Mouse (Mus musculus) left cerebral cortex, postnatal 25 days (tissue): ENCODE measurements around the gene Atp4a. TPM values are rescaled to one million over a fixed set of nuclear protein-coding genes. Genes with fewer than 3 reads are reported as not detected.
"Not testable (repeated sequence)": the region's sequence is repeated elsewhere in the genome, so short reads cannot be mapped to it uniquely, and the experiment has no call there.

Experiments
- DNase-seq, 2 experiments: peaks; one replicate each; pipeline ENCODE4 v3.0.0; 2022; ENCODE audit warnings: low spot score in 2 of 2, mixed read lengths in 1 of 2
- intact Hi-C: fragments of 180-260 bp; cut with DNase I; formaldehyde crosslinking; loops from one replicate; pipeline ENCODE4 v1.15.1; 2025
- total RNA-seq, 2 experiments: library from RNA; stranded (reverse); gene quantifications; 2 replicates each; pipeline ENCODE4 v1.2.3; 2021

Gene Atp4a
- total RNA-seq, 2 experiments from 2014 or later, result 0.60 to 1.2 TPM

GRCm38 (mm10) chr7:30728739-30729395 lies 16.9 kb downstream of the Atp4a start:
- no peak for DNase-seq
- intact Hi-C loops, result loop anchor here (2.0 kb wide), 3 partner anchors 64 to 140 kb away; partner anchors contain the start of genes Haus5 and Kmt2b

GRCm38 (mm10) chr7:30729396-30730063 lies 17.5 kb downstream of the Atp4a start, which contains the start of gene Tmem147:
Gene Tmem147 (minus strand): TSS chr7:30729540.
- intact Hi-C loops, result loop anchor here (2.0 kb wide), 3 partner anchors 65 to 141 kb away; partner anchors contain the start of genes Haus5 and Kmt2b
- peak; percentile 97 to 98 for DNase-seq

GRCm38 (mm10) chr7:30730064-30730722 lies 18.2 kb downstream of the Atp4a start:
- intact Hi-C loops, result not testable (repeated sequence)
- peak in 1 of 2 experiments; percentile 28 for DNase-seq

- DNase-seq, result peak in 1 of 2 experiments; percentile 24
- intact Hi-C loops, result no loop called here
Observed at GRCm38 (mm10) chr7:30736211-30736610, 24.2 kb downstream of the Atp4a start.

GRCm38 (mm10) chr7:30742570-30742969 lies 30.6 kb downstream of the Atp4a start:
- intact Hi-C loops, DNase-seq: not testable (repeated sequence)

GRCm38 (mm10) chr7:30743617-30744016 lies 31.6 kb downstream of the Atp4a start, which contains the start of gene Gapdhs:
Gene Gapdhs (minus strand): TSS chr7:30743681.
- DNase-seq, intact Hi-C loops: not testable (repeated sequence)

GRCm38 (mm10) chr7:30744022-30744598 lies 32.1 kb downstream of the Atp4a start:
- DNase-seq, result no peak
- intact Hi-C loops, result no loop called here

- DNase-seq, result no peak
- intact Hi-C loops, result no loop called here
Observed at GRCm38 (mm10) chr7:30747525-30748204, 35.7 kb downstream of the Atp4a start.

GRCm38 (mm10) chr7:30749824-30750606 lies 38.0 kb downstream of the Atp4a start:
- intact Hi-C loops, result no loop called here
- peak; percentile 8 to 19 for DNase-seq

GRCm38 (mm10) chr7:30751086-30751669 lies 39.2 kb downstream of the Atp4a start, which contains the start of gene Sbsn:
Gene Sbsn (plus strand): TSS chr7:30751471.
- intact Hi-C loops, result no loop called here
- no peak for DNase-seq

GRCm38 (mm10) chr7:30757001-30757400 lies 45.0 kb downstream of the Atp4a start:
- no peak for DNase-seq

GRCm38 (mm10) chr7:30758853-30759252 lies 46.8 kb downstream of the Atp4a start:
- DNase-seq, result no peak

More at GRCm38 (mm10) chr7:30757001-30757400, 45.0 kb downstream of the Atp4a start:
- intact Hi-C loops, result no loop called here

GRCm38 (mm10) chr7:30761769-30762352 lies 49.9 kb downstream of the Atp4a start:
- DNase-seq, result no peak
- intact Hi-C loops, result loop anchor here (5.0 kb wide), 1 partner anchor 95 kb away; the partner anchor contains the start of gene Ffar3

More at GRCm38 (mm10) chr7:30758853-30759252, 46.8 kb downstream of the Atp4a start:
- intact Hi-C loops, result no loop called here

GRCm38 (mm10) chr7:30763456-30763855 lies 51.4 kb downstream of the Atp4a start, which contains the start of gene Dmkn:
Gene Dmkn (plus strand): TSS chr7:30763756.
- intact Hi-C loops, result loop anchor here (5.0 kb wide), 1 partner anchor 94 kb away; the partner anchor contains the start of gene Ffar3
- DNase-seq, result no peak

- DNase-seq, result no peak
- intact Hi-C loops, result no loop called here
Observed at GRCm38 (mm10) chr7:30765173-30765572, 53.2 kb downstream of the Atp4a start.

- intact Hi-C loops, result no loop called here
- no peak for DNase-seq
Observed at GRCm38 (mm10) chr7:30766408-30766807, 54.4 kb downstream of the Atp4a start.

- intact Hi-C loops, result no loop called here
Observed at GRCm38 (mm10) chr7:30769236-30769635, 57.2 kb downstream of the Atp4a start.

More at GRCm38 (mm10) chr7:30769236-30769635, 57.2 kb downstream of the Atp4a start:
- no peak for DNase-seq
